ENCODE assay signal across 8 mouse cellular contexts in genomic region chr10:128283604-128284579, GRCm38 (mm10). TPM values are rescaled to one million over a fixed set of nuclear protein-coding genes. Genes with fewer than 3 reads are reported as not detected.
DNase-seq lines count a peak whose midpoint lies in the region; ATAC-seq lines count a peak whose summit lies in the region.

No protein-coding gene starts in this region.

- H3K4me2 ChIP-seq in kidney, embryonic 16.5 days (replicated peaks; ENCODE audit: low read depth, low read length) = no peak overlapping the region

- no peaks in the 10 kb centered on the region for H3K4me1 ChIP-seq in kidney, embryonic 16.5 days (ENCODE audit: insufficient read depth, low read length)

- H3K9ac ChIP-seq in kidney, embryonic 16.5 days (replicated peaks; ENCODE audit: low read length) = no peak overlapping the region

- peak; percentile 35 for ATAC-seq in kidney, embryonic 16.5 days (ENCODE audit: low FRiP score, low TSS enrichment)
- no peak for ATAC-seq in monocyte, adult 5-6 weeks (replicated peaks; ENCODE audit: insufficient number of reproducible peaks, low FRiP score, low TSS enrichment, poor library complexity, severe bottlenecking)

- no peak overlapping the region for H3K27ac ChIP-seq in kidney, embryonic 16.5 days (ENCODE audit: low read length)

- peak; percentile 35 to 61 for DNase-seq in CD8-positive naive resting alpha-beta T cell, adult 2 months (ENCODE audit: low read depth in 2 of 2, low spot score in 2 of 2)
- peak; percentile 58 for DNase-seq in WW6 (ENCODE audit: low read depth, low spot score)
- DNase-seq in cerebellum, postnatal 10 days = peak; percentile 98
- DNase-seq in frontal cortex, postnatal 25 days (ENCODE audit: low spot score in 2 of 2) = peak; percentile 49 to 55
- peak; percentile 42 to 61 for DNase-seq in lung, adult 18-20 months
- DNase-seq in retina, embryonic 14.5 days (ENCODE audit: low spot score) = peak; percentile 84

- no peak overlapping the region for H3K4me3 ChIP-seq in kidney, embryonic 16.5 days (ENCODE audit: low read length)

- 64% methylated on average over 31 of the region's 31 CpGs for WGBS in kidney, embryonic 16.5 days

- H3K9me3 ChIP-seq in kidney, embryonic 16.5 days (ENCODE audit: low read length) = no peaks in the 10 kb centered on the region

- no peaks in the 10 kb centered on the region for H3K27me3 ChIP-seq in kidney, embryonic 16.5 days (ENCODE audit: insufficient read depth, low read length)

- peaks cover 25% of the 10 kb centered on the region for H3K36me3 ChIP-seq in kidney, embryonic 16.5 days (ENCODE audit: insufficient read depth, low read length)

RNA-seq across cellular contexts. Expression of gene Stat2, which starts 13.5 kb away (rescaled TPM):
- polyA plus RNA-seq in kidney, embryonic 16.5 days (2015; fragmentation: Nextera tagmentation; extraction: Ambion mirVana) = 12.9 and 14.9 TPM in 2 replicates
- 17.5 to 30.8 TPM (median 30.3 TPM) in 3 replicates for total RNA-seq in monocyte, adult 5-6 weeks (2017)

RNA-seq across cellular contexts. Expression of gene Il23a, which starts 14.7 kb away (rescaled TPM):
- 0.15 and 0.35 TPM in 2 replicates for polyA plus RNA-seq in kidney, embryonic 16.5 days (2015; fragmentation: Nextera tagmentation; extraction: Ambion mirVana)
- not detected in 3 replicates for total RNA-seq in monocyte, adult 5-6 weeks (2017)

RNA-seq across cellular contexts. Expression of gene Apof, which starts 15.4 kb away (rescaled TPM):
- 0.62 and 0.69 TPM in 2 replicates for polyA plus RNA-seq in kidney, embryonic 16.5 days (2015; fragmentation: Nextera tagmentation; extraction: Ambion mirVana)
- 0.39 TPM in 1 of 3 replicates, not detected in the others for total RNA-seq in monocyte, adult 5-6 weeks (2017)

RNA-seq across cellular contexts. Expression of gene Pan2, which starts 19.2 kb away (rescaled TPM):
- 42.0 and 45.0 TPM in 2 replicates for polyA plus RNA-seq in kidney, embryonic 16.5 days (2015; fragmentation: Nextera tagmentation; extraction: Ambion mirVana)
- 12.1 to 21.8 TPM (median 14.6 TPM) in 3 replicates for total RNA-seq in monocyte, adult 5-6 weeks (2017)

RNA-seq across cellular contexts. Expression of gene Apon, which starts 30.0 kb away (rescaled TPM):
- 0.39 and 0.66 TPM in 2 replicates for polyA plus RNA-seq in kidney, embryonic 16.5 days (2015; fragmentation: Nextera tagmentation; extraction: Ambion mirVana)
- not detected in 3 replicates for total RNA-seq in monocyte, adult 5-6 weeks (2017)

Comparison
In these comparisons a context has a peak if more than half of its experiments do, and no peak if none do; other contexts are left out.
1. DNase-seq: peak in every context shown above with its lines; median percentile 98 in cerebellum, postnatal 10 days; 84 in retina, embryonic 14.5 days; 58 in WW6; 52 in frontal cortex, postnatal 25 days; 52 in lung, adult 18-20 months; 48 in CD8-positive naive resting alpha-beta T cell, adult 2 months.